Mouse (Mus musculus): ENCODE results near the gene Zp1. TPM values are rescaled to one million over a fixed set of nuclear protein-coding genes. Genes with fewer than 3 reads are reported as not detected.

Zp1 gene
- polyA plus RNA-seq, 1 experiment: not detected

DNA sequence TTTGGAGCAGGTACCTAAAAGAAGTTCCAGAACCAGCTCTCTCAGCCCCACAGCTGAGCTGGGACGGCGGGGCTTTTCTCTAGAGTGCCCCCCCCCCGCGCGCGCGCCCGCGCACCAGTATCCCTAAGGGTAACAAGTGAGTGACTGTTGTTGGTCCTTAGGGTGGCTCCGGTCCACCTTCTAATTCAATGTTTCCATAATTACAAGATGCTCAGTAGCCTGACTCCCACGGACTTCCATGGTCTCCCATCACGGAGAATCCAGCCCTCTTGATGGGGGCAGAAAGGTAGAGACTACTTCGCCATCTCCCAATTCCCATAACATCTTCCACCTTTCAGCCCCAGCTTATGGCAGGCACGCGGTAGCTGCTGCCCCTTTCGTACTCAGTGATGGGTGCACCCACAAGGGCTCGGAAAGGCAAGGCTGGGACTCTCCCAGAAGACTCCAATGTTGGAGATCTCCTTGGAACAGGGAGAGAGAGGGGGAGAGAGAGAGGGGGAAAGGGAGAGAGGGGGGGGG, 51.8 kb downstream of the Zp1 start:
- H3K4me1 ChIP-seq: peaks cover 16% of the 10 kb centered on the region
- TF ChIP-seq FLI1 (IDR thresholded peaks at IDR 0.05; ENCODE audit: low read length): no peak
- TF ChIP-seq GATA1 (IDR thresholded peaks at IDR 0.05; ENCODE audit: borderline replicate concordance, low read length): no peak
- peak overlapping the region; percentile 13 for H3K4me3 ChIP-seq (replicated peaks)
- peaks cover 5% of the 10 kb centered on the region; the same call in 1 of the 2 replicates for H3K9me3 ChIP-seq
- peaks cover 26% of the 10 kb centered on the region for H3K36me3 ChIP-seq (replicated peaks; ENCODE audit: low read length)
- H3K27me3 ChIP-seq (replicated peaks): peaks cover 83% of the 10 kb centered on the region

DNA sequence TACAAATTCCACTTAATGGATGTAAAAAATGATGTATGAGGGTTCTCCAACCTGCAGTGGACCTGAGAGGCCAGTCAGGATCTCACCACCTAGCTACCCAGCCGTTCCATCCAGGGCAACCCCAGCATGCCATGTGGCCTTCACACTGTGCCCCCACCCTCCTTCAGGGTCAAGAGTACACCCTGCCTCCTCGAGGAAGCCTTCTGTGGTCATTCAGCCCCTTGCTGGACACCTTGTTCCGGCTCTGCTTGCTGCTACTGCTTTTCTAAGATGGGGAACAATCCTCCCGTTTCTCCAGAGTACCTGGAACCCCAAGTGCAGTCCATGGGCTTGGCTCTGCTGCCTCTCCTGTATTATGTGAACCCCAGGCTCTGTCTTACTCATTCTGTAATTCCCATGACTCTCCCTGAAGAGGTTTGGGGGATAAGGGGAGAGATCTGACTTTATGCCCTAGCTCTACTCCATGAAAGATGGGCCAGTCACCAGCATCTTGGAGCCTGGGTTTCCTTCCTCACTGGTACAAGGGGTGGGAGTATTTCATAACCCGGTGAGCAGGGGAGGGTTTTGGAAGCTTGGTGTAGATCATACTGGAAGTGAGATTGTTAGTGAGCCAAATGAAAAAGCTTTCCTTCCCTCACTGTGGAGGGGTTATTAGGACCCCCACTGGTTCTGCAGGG, 52.3 kb downstream of the Zp1 start:
- H3K36me3 ChIP-seq (replicated peaks; ENCODE audit: low read length): peaks cover 20% of the 10 kb centered on the region
- H3K4me1 ChIP-seq: peaks cover 16% of the 10 kb centered on the region
- H3K4me3 ChIP-seq (replicated peaks): no peak overlapping the region

DNA sequence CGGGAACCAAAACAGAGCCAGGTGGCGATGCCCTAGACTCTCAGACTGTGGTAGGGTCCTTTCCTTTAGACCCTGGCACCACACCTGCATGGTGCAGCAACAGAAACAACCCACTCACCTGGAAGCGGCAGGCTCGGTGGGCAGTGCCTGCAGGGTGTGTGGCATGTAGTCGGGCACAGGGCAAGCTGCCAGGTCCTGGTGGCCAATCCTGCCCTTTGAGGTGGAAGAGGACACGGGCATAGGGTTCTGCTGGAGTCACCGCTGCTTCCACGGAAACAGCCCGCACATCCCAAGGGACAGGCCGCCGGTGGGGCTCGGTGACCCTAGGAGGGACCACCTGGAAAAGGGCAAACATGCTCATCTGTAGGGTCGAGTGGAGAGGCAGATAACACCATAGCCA, 54.1 kb downstream of the Zp1 start:
- no peak overlapping the region for H3K4me3 ChIP-seq (replicated peaks)
- H3K27me3 ChIP-seq (replicated peaks): peaks cover 93% of the 10 kb centered on the region
- peaks cover 3% of the 10 kb centered on the region for H3K36me3 ChIP-seq (replicated peaks; ENCODE audit: low read length)
- peaks cover 5% of the 10 kb centered on the region; the same call in 1 of the 2 replicates for H3K9me3 ChIP-seq
- H3K4me1 ChIP-seq: peaks cover 16% of the 10 kb centered on the region
- TF ChIP-seq GATA1 (IDR thresholded peaks at IDR 0.05; ENCODE audit: borderline replicate concordance, low read length): no peak

More for the DNA sequence above, 52.3 kb downstream of the Zp1 start:
- TF ChIP-seq FLI1 (IDR thresholded peaks at IDR 0.05; ENCODE audit: low read length) (no peak), GATA1 (IDR thresholded peaks at IDR 0.05; ENCODE audit: borderline replicate concordance, low read length) (no peak)
- Histone ChIP-seq H3K9me3 (peaks cover 5% of the 10 kb centered on the region; the same call in 1 of the 2 replicates), H3K27me3 (replicated peaks) (peaks cover 89% of the 10 kb centered on the region)

Other genes with a start within 250 kb of the Zp1 start
- not detected in 2 replicates for gene Pga5, start 242.6 kb downstream of the Zp1 start, polyA plus RNA-seq (2012; ENCODE audit: insufficient read depth, low replicate concordance)
- 60.2 and 90.5 TPM in 2 replicates for gene Vps37c, start 231.9 kb downstream of the Zp1 start, polyA plus RNA-seq (2012; ENCODE audit: insufficient read depth, low replicate concordance)
- not detected in 2 replicates for gene Cd5, start 181.6 kb downstream of the Zp1 start, polyA plus RNA-seq (2012; ENCODE audit: insufficient read depth, low replicate concordance)
- gene Cd6, start 90.6 kb downstream of the Zp1 start, polyA plus RNA-seq (2012; ENCODE audit: insufficient read depth, low replicate concordance): not detected in 2 replicates
- gene Slc15a3, start 80.9 kb downstream of the Zp1 start, polyA plus RNA-seq (2012; ENCODE audit: insufficient read depth, low replicate concordance): 13.1 and 29.4 TPM in 2 replicates
- 1.0 and 2.9 TPM in 2 replicates for gene Tmem132a, start 50.7 kb downstream of the Zp1 start, polyA plus RNA-seq (2012; ENCODE audit: insufficient read depth, low replicate concordance)
- 6.7 and 17.2 TPM in 2 replicates for gene Tmem109, start 38.6 kb downstream of the Zp1 start, polyA plus RNA-seq (2012; ENCODE audit: insufficient read depth, low replicate concordance)
- 16.9 and 54.8 TPM in 2 replicates for gene Prpf19, start 25.4 kb downstream of the Zp1 start, polyA plus RNA-seq (2012; ENCODE audit: insufficient read depth, low replicate concordance)
- gene Ptgdr2, start 16.5 kb upstream of the Zp1 start, polyA plus RNA-seq (2012; ENCODE audit: insufficient read depth, low replicate concordance): not detected in 2 replicates
- gene Ccdc86, start 28.6 kb upstream of the Zp1 start, polyA plus RNA-seq (2012; ENCODE audit: insufficient read depth, low replicate concordance): 25.4 and 33.6 TPM in 2 replicates
- gene Ms4a10, start 54.0 kb upstream of the Zp1 start, polyA plus RNA-seq (2012; ENCODE audit: insufficient read depth, low replicate concordance): not detected in 2 replicates
- gene Ms4a15, start 72.6 kb upstream of the Zp1 start, polyA plus RNA-seq (2012; ENCODE audit: insufficient read depth, low replicate concordance): not detected in 2 replicates
- gene Ms4a18, start 97.4 kb upstream of the Zp1 start, polyA plus RNA-seq (2012; ENCODE audit: insufficient read depth, low replicate concordance): not detected in 2 replicates
- not detected in 2 replicates for gene Ms4a8a, start 160.5 kb upstream of the Zp1 start, polyA plus RNA-seq (2012; ENCODE audit: insufficient read depth, low replicate concordance)
- not detected in 2 replicates for gene 1700017D01Rik, start 210.2 kb upstream of the Zp1 start, polyA plus RNA-seq (2012; ENCODE audit: insufficient read depth, low replicate concordance)
- not detected in 2 replicates for gene 1700025F22Rik, start 244.7 kb upstream of the Zp1 start, polyA plus RNA-seq (2012; ENCODE audit: insufficient read depth, low replicate concordance)

Data from megakaryocyte, embryonic 14.5 days (primary cell).